28 mouse cellular contexts compared by ENCODE assay signal in the genomic region with DNA sequence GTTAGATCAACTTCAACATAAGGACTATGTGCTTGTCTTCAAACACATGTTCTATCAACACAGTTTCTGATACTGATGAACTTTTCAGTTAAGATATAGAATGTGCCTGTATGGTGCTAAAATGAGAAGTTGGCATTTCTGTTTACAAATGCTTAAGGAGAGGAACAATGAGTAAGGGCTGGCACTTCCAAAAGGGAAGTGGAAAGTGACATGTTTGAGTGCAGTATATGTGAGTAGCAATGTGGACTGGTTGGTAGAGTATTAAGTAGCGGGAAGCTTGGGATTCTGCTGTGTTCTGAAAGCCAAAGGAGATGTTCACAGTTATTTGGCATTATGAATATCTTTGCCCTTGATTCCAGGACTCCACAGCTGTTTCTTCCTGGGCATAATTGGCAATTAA. TPM values are rescaled to one million over a fixed set of nuclear protein-coding genes. Genes with fewer than 3 reads are reported as not detected.
DNase-seq lines count a peak whose midpoint lies in the region; ATAC-seq and TF ChIP-seq lines count a peak whose summit lies in the region.
"Had no signal": no experiment of that assay in that cellular context is flagged by ENCODE, and none has a peak within 500 bp of the region (broad histone marks: within the 10 kb centered on the region; RNA-seq: fewer than 3 reads in every experiment).

No protein-coding gene starts in this region.

- no peaks in the 10 kb centered on the region for H3K79me2 ChIP-seq in macrophage (ENCODE audit: inconsistent target)

- no peaks in the 10 kb centered on the region for H3K4me1 ChIP-seq in heart, embryonic 12.5 days (replicated peaks)
- peaks cover 15% of the 10 kb centered on the region for H3K4me1 ChIP-seq in bone marrow macrophage, adult 2 months (ENCODE audit: control insufficient read depth, insufficient read depth, low read length)
- no peaks in the 10 kb centered on the region for H3K4me1 ChIP-seq in hindbrain, embryonic 11.5 days (replicated peaks; ENCODE audit: control insufficient read depth, insufficient read depth, low read length)
- H3K4me1 ChIP-seq: forebrain, embryonic 10.5 days; forebrain, embryonic 13.5 days; heart, embryonic 13.5 days; hindbrain, embryonic 12.5 days; hindbrain, embryonic 15.5 days had no signal

- H3K4me2 ChIP-seq in heart, embryonic 12.5 days: no peak overlapping the region
- no peak overlapping the region for H3K4me2 ChIP-seq in hindbrain, embryonic 11.5 days (replicated peaks; ENCODE audit: low read depth, low read length)
- H3K4me2 ChIP-seq: forebrain, embryonic 13.5 days; heart, embryonic 13.5 days; hindbrain, embryonic 12.5 days; hindbrain, embryonic 15.5 days had no signal

- H3K27ac ChIP-seq in heart, embryonic 12.5 days (ENCODE audit: poor library complexity, severe bottlenecking): no peak overlapping the region
- H3K27ac ChIP-seq in bone marrow macrophage, adult 2 months (ENCODE audit: insufficient read depth, low read depth, low read length): peak overlapping the region; percentile 91
- peak overlapping the region; percentile 54 for H3K27ac ChIP-seq in macrophage
- no peak overlapping the region for H3K27ac ChIP-seq in hindbrain, embryonic 11.5 days (ENCODE audit: low read depth, low read length)
- H3K27ac ChIP-seq: forebrain, embryonic 10.5 days; forebrain, embryonic 13.5 days; heart, embryonic 13.5 days; hindbrain, embryonic 12.5 days; hindbrain, embryonic 15.5 days had no signal

- no peaks in the 10 kb centered on the region for H3K36me3 ChIP-seq in heart, embryonic 12.5 days
- H3K36me3 ChIP-seq in macrophage (ENCODE audit: inconsistent target): no peaks in the 10 kb centered on the region
- no peaks in the 10 kb centered on the region for H3K36me3 ChIP-seq in hindbrain, embryonic 11.5 days (ENCODE audit: control insufficient read depth, insufficient read depth, low read length)
- H3K36me3 ChIP-seq: forebrain, embryonic 10.5 days; heart, embryonic 13.5 days; hindbrain, embryonic 12.5 days; hindbrain, embryonic 15.5 days had no signal

- no peak for ATAC-seq in heart, embryonic 12.5 days (ENCODE audit: insufficient number of reproducible peaks, low FRiP score)
- ATAC-seq in hindbrain, embryonic 11.5 days (ENCODE audit: low FRiP score): no peak
- ATAC-seq: forebrain, embryonic 13.5 days; forebrain, embryonic 16.5 days; Patski had no signal

- no peak overlapping the region for H3K9ac ChIP-seq in heart, embryonic 12.5 days
- H3K9ac ChIP-seq in hindbrain, embryonic 11.5 days (ENCODE audit: low read depth, low read length): no peak overlapping the region
- H3K9ac ChIP-seq: forebrain, embryonic 13.5 days; heart, embryonic 13.5 days; hindbrain, embryonic 12.5 days; hindbrain, embryonic 15.5 days had no signal

- no peaks in the 10 kb centered on the region for H3K27me3 ChIP-seq in heart, embryonic 12.5 days (replicated peaks)
- H3K27me3 ChIP-seq in hindbrain, embryonic 11.5 days (ENCODE audit: control insufficient read depth, insufficient read depth, low read length): no peaks in the 10 kb centered on the region
- H3K27me3 ChIP-seq: forebrain, embryonic 13.5 days; heart, embryonic 13.5 days; hindbrain, embryonic 12.5 days; hindbrain, embryonic 15.5 days had no signal

- H3K4me3 ChIP-seq in heart, embryonic 12.5 days: no peak overlapping the region
- H3K4me3 ChIP-seq in bone marrow macrophage, adult 2 months (ENCODE audit: insufficient read depth, low read length): no peak overlapping the region
- no peak overlapping the region for H3K4me3 ChIP-seq in macrophage (ENCODE audit: inconsistent target)
- no peak overlapping the region for H3K4me3 ChIP-seq in hindbrain, embryonic 11.5 days (ENCODE audit: low read depth, low read length)
- H3K4me3 ChIP-seq: forebrain, embryonic 10.5 days; forebrain, embryonic 13.5 days; heart, embryonic 13.5 days; hindbrain, embryonic 12.5 days; hindbrain, embryonic 15.5 days had no signal

- 69% methylated on average over 1 of the region's 1 CpGs for WGBS in heart, embryonic 12.5 days
- WGBS in macrophage (ENCODE audit: missing documents): 45% methylated on average over 1 of the region's 1 CpGs
- 81% methylated on average over 1 of the region's 1 CpGs for WGBS in hindbrain, embryonic 11.5 days

- H3K9me3 ChIP-seq in heart, embryonic 12.5 days (replicated peaks): peaks cover 2% of the 10 kb centered on the region; the same call in 1 of the 2 replicates
- no peaks in the 10 kb centered on the region for H3K9me3 ChIP-seq in hindbrain, embryonic 11.5 days (ENCODE audit: control insufficient read depth, low read length)
- H3K9me3 ChIP-seq: forebrain, embryonic 10.5 days; forebrain, embryonic 13.5 days; hindbrain, embryonic 12.5 days; hindbrain, embryonic 15.5 days had no signal

- TF ChIP-seq CTCF in bone marrow macrophage, adult 2 months (IDR thresholded peaks at IDR 0.05; ENCODE audit: low read depth, low read length): no peak

- no peak for TF ChIP-seq POLR2A in bone marrow macrophage, adult 2 months (IDR thresholded peaks at IDR 0.05; ENCODE audit: borderline replicate concordance, low read depth, low read length)

- DNase-seq in heart, adult 11 months: peak; percentile 73
- no peak for DNase-seq in hindbrain, embryonic 11.5 days (ENCODE audit: low spot score)
- DNase-seq in kidney, postnatal 10 days: no peak
- DNase-seq: adrenal gland, postnatal 14 days; cerebellum, adult 11-12 months; cerebellum, adult 8-10 months; cerebellum, postnatal 10 days; cerebellum, postnatal 36 days; gastrocnemius, postnatal 10 days; gastrocnemius, postnatal 36 days; heart, postnatal 14 days; heart, postnatal 4 days had no signal

RNA-seq across cellular contexts. Expression of a gene that starts 33.7 kb away (rescaled TPM):
- polyA plus RNA-seq in heart, embryonic 12.5 days (2016; fragmentation: Nextera tagmentation; extraction: Ambion mirVana): 0.24 TPM in 1 of 2 replicates, not detected in the other
- polyA plus RNA-seq in bone marrow macrophage, adult 2 months (2012; ENCODE audit: insufficient read depth, insufficient read length, missing spikeins): not detected in 2 replicates
- total RNA-seq in macrophage (2018; cell fraction: chromatin; rRNA removed): under 1 TPM in 6 of 26 experiments, not detected in 20; 0.36 to 0.73 (median 0.46) TPM
- total RNA-seq in macrophage (2018; cell fraction: cytosol; rRNA removed): 1 to 10 TPM in 11 of 26 experiments, under 1 TPM in 15; 0.06 to 2.3 (median 0.89) TPM
- total RNA-seq in macrophage (2018; cell fraction: nucleus; rRNA removed): 1 to 10 TPM in 10 of 26 experiments, under 1 TPM in 12, not detected in 4; 0.22 to 1.9 (median 0.88) TPM
- 0.42 to 0.97 TPM in 2 of 3 replicates, not detected in the other for polyA plus RNA-seq in macrophage (2018)
- not detected in 2 replicates for polyA plus RNA-seq in hindbrain, embryonic 11.5 days (2014; fragmentation: Nextera tagmentation; extraction: Ambion mirVana)
- total RNA-seq: adrenal gland, adult 18-20 months; adrenal gland, postnatal 14 days; adrenal gland, postnatal 4 days; gastrocnemius, adult 18-20 months; gastrocnemius, postnatal 10 days; gastrocnemius, postnatal 36 days; heart, postnatal 4 days had no signal
- polyA plus RNA-seq: embryonic facial prominence, embryonic 11.5 days; forebrain, embryonic 10.5 days; forebrain, embryonic 16.5 days; heart, embryonic 16.5 days; hindbrain, embryonic 12.5 days; intestine, embryonic 14.5 days; Patski had no signal

Comparison
In these comparisons a context has a peak if more than half of its experiments do, and no peak if none do; other contexts are left out.
1. H3K27ac ChIP-seq: peak in bone marrow macrophage, adult 2 months (single experiment) and macrophage (single experiment); none in heart, embryonic 12.5 days (single experiment) and hindbrain, embryonic 11.5 days (single experiment).